15 mouse cellular contexts compared by ENCODE assay signal in the genomic region with DNA sequence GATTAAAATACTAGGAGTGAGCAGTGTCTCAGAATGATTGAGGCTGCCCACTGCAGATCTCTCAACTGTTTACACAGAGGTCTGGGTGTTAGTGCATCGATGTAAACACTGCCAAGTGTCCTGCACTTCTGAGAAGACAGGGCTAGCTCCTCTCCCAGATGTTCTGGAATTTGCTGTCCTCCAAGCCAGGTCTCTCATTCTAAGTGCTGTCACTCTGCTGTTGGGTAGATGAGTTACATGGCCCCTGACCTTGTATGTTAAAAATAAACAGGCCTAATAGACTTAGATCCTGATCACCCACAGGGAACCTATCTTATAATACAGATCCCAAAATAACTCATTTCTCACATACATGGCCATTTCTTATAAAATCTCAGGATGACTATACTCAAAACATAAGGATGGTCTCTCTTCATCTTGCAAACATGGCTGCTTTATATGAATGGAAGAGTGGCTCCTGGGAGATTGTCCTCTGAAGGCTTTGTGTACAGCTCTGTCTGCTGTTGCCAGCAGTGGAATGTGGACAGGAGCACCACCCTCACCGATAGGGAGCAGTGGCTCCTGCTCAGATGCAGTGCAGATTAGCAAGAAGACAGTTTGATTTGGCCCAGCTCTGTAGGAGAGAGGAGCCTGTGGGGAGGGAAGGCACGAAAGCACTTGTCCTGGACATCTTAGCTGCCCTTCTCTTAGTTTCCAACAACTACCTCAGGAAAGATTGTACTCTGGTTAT.
DNase-seq lines count a peak whose midpoint lies in the region; ATAC-seq and TF ChIP-seq lines count a peak whose summit lies in the region.
"Had no signal": no experiment of that assay in that cellular context is flagged by ENCODE, and none has a peak within 500 bp of the region (broad histone marks: within the 10 kb centered on the region; RNA-seq: fewer than 3 reads in every experiment).

No protein-coding gene starts in this region.

- TF ChIP-seq CTCF in heart, adult 2 months (IDR thresholded peaks at IDR 0.05): no peak
- TF ChIP-seq CTCF in lung, embryonic 14.5 days (IDR thresholded peaks at IDR 0.05; ENCODE audit: low read depth): 0 out of 2 replicates have a peak, but pooled peaks have one; percentile 4
- peak; percentile 28; the same call in 1 of the 2 replicates for TF ChIP-seq CTCF in liver, embryonic 14.5 days (IDR thresholded peaks at IDR 0.05; ENCODE audit: low read depth)
- 0 out of 2 replicates have a peak, but pooled peaks have one; percentile 26 for TF ChIP-seq CTCF in stomach, postnatal 0 days (IDR thresholded peaks at IDR 0.05; ENCODE audit: low read depth)

- no peak overlapping the region for H3K4me3 ChIP-seq in heart, embryonic 10.5 days
- no peak overlapping the region for H3K4me3 ChIP-seq in heart, adult 2 months
- no peak overlapping the region for H3K4me3 ChIP-seq in lung, embryonic 14.5 days (ENCODE audit: low read depth, low read length)
- no peak overlapping the region for H3K4me3 ChIP-seq in liver, embryonic 14.5 days (ENCODE audit: insufficient read depth in 1 of 2, low read depth in 2 of 2, low read length in 2 of 2)
- H3K4me3 ChIP-seq in stomach, postnatal 0 days (ENCODE audit: low read depth, low read length): no peak overlapping the region
- H3K4me3 ChIP-seq: embryonic facial prominence, embryonic 10.5 days; forebrain, embryonic 10.5 days had no signal

- no peak overlapping the region for H3K4me2 ChIP-seq in lung, embryonic 14.5 days
- no peak overlapping the region for H3K4me2 ChIP-seq in liver, embryonic 14.5 days (ENCODE audit: low read depth)
- 0 out of 2 replicates have a peak overlapping the region, but pooled peaks have one; percentile 5 for H3K4me2 ChIP-seq in stomach, postnatal 0 days (replicated peaks; ENCODE audit: low read depth)

- peaks cover 45% of the 10 kb centered on the region for H3K36me3 ChIP-seq in heart, embryonic 10.5 days
- peaks cover 27% of the 10 kb centered on the region for H3K36me3 ChIP-seq in heart, adult 2 months (ENCODE audit: control insufficient read depth, insufficient read depth, low read length)
- peaks cover 33% of the 10 kb centered on the region for H3K36me3 ChIP-seq in lung, embryonic 14.5 days (ENCODE audit: insufficient read depth)
- no peaks in the 10 kb centered on the region; the same call in 1 of the 2 replicates for H3K36me3 ChIP-seq in liver, embryonic 14.5 days (replicated peaks; ENCODE audit: control insufficient read depth, insufficient read depth, low read depth)
- no peaks in the 10 kb centered on the region for H3K36me3 ChIP-seq in stomach, postnatal 0 days (ENCODE audit: control insufficient read depth, insufficient read depth, low read length)

- DNase-seq in heart, embryonic 10.5 days (ENCODE audit: low spot score): no peak
- DNase-seq in heart, adult 2 months: no peak
- DNase-seq in lung, embryonic 14.5 days: no peak
- no peak for DNase-seq in lung, postnatal 4 days
- DNase-seq in liver, embryonic 14.5 days (ENCODE audit: low read depth in 3 of 3, low spot score in 3 of 3): no peak
- DNase-seq in stomach, postnatal 0 days (ENCODE audit: low spot score): no peak
- DNase-seq in right cerebral cortex, postnatal 36 days (ENCODE audit: low spot score in 2 of 2): no peak
- DNase-seq in retina, postnatal 1 day: no peak
- DNase-seq: cerebellum, adult 9-11 months; gastrocnemius, postnatal 25 days; spleen, adult 18-20 months had no signal

- peak; percentile 16; the same call in 1 of the 2 replicates for ATAC-seq in lung, embryonic 14.5 days (ENCODE audit: insufficient read depth)
- ATAC-seq in liver, embryonic 14.5 days (ENCODE audit: insufficient read depth): no peak
- no peak for ATAC-seq in stomach, postnatal 0 days (ENCODE audit: low FRiP score, low TSS enrichment)

- peaks cover 39% of the 10 kb centered on the region for H3K4me1 ChIP-seq in heart, embryonic 10.5 days
- peaks cover 21% of the 10 kb centered on the region for H3K4me1 ChIP-seq in heart, adult 2 months (ENCODE audit: control insufficient read depth, insufficient read depth, low read length)
- H3K4me1 ChIP-seq in lung, embryonic 14.5 days (ENCODE audit: insufficient read depth): peaks cover 24% of the 10 kb centered on the region
- H3K4me1 ChIP-seq in liver, embryonic 14.5 days (replicated peaks; ENCODE audit: control insufficient read depth in 2 of 2, insufficient read depth in 2 of 2, low read length in 1 of 2): peaks cover 7 to 13% of the 10 kb centered on the region in 2 experiments; a peak in 3 of 4 replicates
- peaks cover 14% of the 10 kb centered on the region for H3K4me1 ChIP-seq in stomach, postnatal 0 days (replicated peaks; ENCODE audit: control insufficient read depth, insufficient read depth)

- peak overlapping the region; percentile 42; the same call in 1 of the 2 replicates for H3K27ac ChIP-seq in heart, embryonic 10.5 days
- H3K27ac ChIP-seq in heart, adult 2 months: no peak overlapping the region
- H3K27ac ChIP-seq in lung, embryonic 14.5 days (ENCODE audit: low read depth): no peak overlapping the region
- H3K27ac ChIP-seq in liver, embryonic 14.5 days: no peak overlapping the region
- peak overlapping the region; percentile 63 for H3K27ac ChIP-seq in stomach, postnatal 0 days (replicated peaks)
- H3K27ac ChIP-seq: embryonic facial prominence, embryonic 10.5 days; forebrain, embryonic 10.5 days; macrophage had no signal

- WGBS in heart, embryonic 10.5 days: 46% methylated on average over 3 of the region's 3 CpGs
- WGBS in heart, adult 2 months: 49% methylated on average over 3 of the region's 3 CpGs
- 33% methylated on average over 3 of the region's 3 CpGs for WGBS in lung, embryonic 14.5 days
- WGBS in liver, embryonic 14.5 days (ENCODE audit: insufficient replicate concordance): 57% methylated on average over 3 of the region's 3 CpGs
- 14% methylated on average over 3 of the region's 3 CpGs for WGBS in stomach, postnatal 0 days

- no peak for TF ChIP-seq POLR2A in heart, adult 2 months (IDR thresholded peaks at IDR 0.05; ENCODE audit: insufficient read depth, low read depth, low read length)

- no peak overlapping the region for H3K9ac ChIP-seq in heart, adult 2 months (ENCODE audit: low read depth, low read length)
- no peak overlapping the region for H3K9ac ChIP-seq in lung, embryonic 14.5 days
- H3K9ac ChIP-seq in liver, embryonic 14.5 days (replicated peaks): no peak overlapping the region
- no peak overlapping the region for H3K9ac ChIP-seq in stomach, postnatal 0 days (ENCODE audit: low read length)

- no peaks in the 10 kb centered on the region for H3K27me3 ChIP-seq in heart, embryonic 10.5 days (ENCODE audit: insufficient read depth, poor library complexity, severe bottlenecking)
- no peaks in the 10 kb centered on the region for H3K27me3 ChIP-seq in heart, adult 2 months (ENCODE audit: control insufficient read depth, insufficient read depth, low read length)
- no peaks in the 10 kb centered on the region for H3K27me3 ChIP-seq in lung, embryonic 14.5 days (ENCODE audit: insufficient read depth, low read length)
- no peaks in the 10 kb centered on the region for H3K27me3 ChIP-seq in liver, embryonic 14.5 days (ENCODE audit: control insufficient read depth, insufficient read depth, low read length)
- H3K27me3 ChIP-seq in stomach, postnatal 0 days (ENCODE audit: control insufficient read depth, insufficient read depth, low read length): no peaks in the 10 kb centered on the region

- intact Hi-C loops in heart, adult 2 months (cut with DNase I): no loop called here

- TF ChIP-seq EP300 in heart, adult 2 months (IDR thresholded peaks at IDR 0.05; ENCODE audit: insufficient read depth, low read depth, low read length): no peak
- no peak for TF ChIP-seq EP300 in liver, embryonic 14.5 days (IDR thresholded peaks at IDR 0.05; ENCODE audit: low read depth)
- no peak for TF ChIP-seq EP300 in stomach, postnatal 0 days (optimal IDR thresholded peaks at IDR 0.05)

- no peaks in the 10 kb centered on the region for H3K9me3 ChIP-seq in heart, embryonic 10.5 days
- no peaks in the 10 kb centered on the region for H3K9me3 ChIP-seq in lung, embryonic 14.5 days (ENCODE audit: low read depth, low read length)
- H3K9me3 ChIP-seq in liver, embryonic 14.5 days (ENCODE audit: control insufficient read depth, low read length): no peaks in the 10 kb centered on the region
- no peaks in the 10 kb centered on the region for H3K9me3 ChIP-seq in stomach, postnatal 0 days (ENCODE audit: control insufficient read depth, low read length)
- H3K9me3 ChIP-seq: embryonic facial prominence, embryonic 10.5 days; forebrain, embryonic 10.5 days; G1E had no signal

- H3K79me2 ChIP-seq in heart, adult 2 months (replicated peaks; ENCODE audit: control insufficient read depth, insufficient read depth, low read length): peaks cover 10% of the 10 kb centered on the region

Comparison
In these comparisons a context has a peak if more than half of its experiments do, and no peak if none do; other contexts are left out.
1. H3K27ac ChIP-seq: peak in heart, embryonic 10.5 days (single experiment) and stomach, postnatal 0 days (single experiment); none in heart, adult 2 months (single experiment), lung, embryonic 14.5 days (single experiment) and liver, embryonic 14.5 days (single experiment).